Mouse (Mus musculus) lung, embryonic 14.5 days (tissue): ENCODE measurements at regions not wholly inside any gene's neighbourhood (a gene's known extent, or its start where the extent isn't known, plus 50 kb on each side); places are given as distances from the start of the nearest gene placed in this dataset.

Experiments
- ATAC-seq: fragments of 200-750 bp; cut with Nextera tagmentation; 2 replicates; pipeline ENCODE4 v1.8.0; 2017; ENCODE audit warnings: mild to moderate bottlenecking, moderate TSS enrichment, moderate library complexity; ENCODE audit not compliant: insufficient read depth
- DNase-seq: peaks from one replicate; pipeline ENCODE4 v3.0.0-alpha.2; 2015
- H3K27ac ChIP-seq: fragments of 300-500 bp; sonication (generic); 2 replicates; pipeline ENCODE4 v1.5.1; 2014; ENCODE audit warnings: low read depth, mild to moderate bottlenecking, moderate library complexity
- H3K27me3 ChIP-seq: fragments of 300-500 bp; sonication (generic); 2 replicates; pipeline ENCODE4 v1.6.1; 2014; ENCODE audit warnings: low read length, control low read depth; ENCODE audit not compliant: insufficient read depth
- H3K36me3 ChIP-seq: fragments of 300-500 bp; sonication (generic); 2 replicates; pipeline ENCODE4 v1.6.1; 2014; ENCODE audit warnings: control low read depth; ENCODE audit not compliant: insufficient read depth
- H3K4me1 ChIP-seq: fragments of 300-500 bp; sonication (generic); 2 replicates; pipeline ENCODE4 v1.6.1; 2014; ENCODE audit warnings: antibody characterized with exemption, control low read depth; ENCODE audit not compliant: insufficient read depth
- H3K4me2 ChIP-seq: fragments of 300-500 bp; sonication (generic); 2 replicates; pipeline ENCODE4 v1.6.1; 2014; ENCODE audit warnings: mild to moderate bottlenecking
- H3K4me3 ChIP-seq: fragments of 300-500 bp; sonication (generic); 2 replicates; pipeline ENCODE4 v1.5.1; 2014; ENCODE audit warnings: low read depth, low read length
- H3K9ac ChIP-seq: fragments of 300-500 bp; sonication (generic); 2 replicates; pipeline ENCODE4 v1.6.1; 2014
- H3K9me3 ChIP-seq: fragments of 300-500 bp; sonication (generic); 2 replicates; pipeline ENCODE4 v1.6.1; 2016; ENCODE audit warnings: low read depth, low read length, control low read depth
- CTCF ChIP-seq: IDR thresholded peaks from 2 replicates; pipeline ENCODE4 v1.5.1; 2016; ENCODE audit warnings: antibody characterized with exemption, low read depth
- WGBS: fragments of 180-500 bp; shearing (Covaris S2); extraction: QIAGEN DNeasy Blood & Tissue Kit; methylation state at CpG from one replicate; pipeline ENCODE4 v1.1.7; 2014; 5-methylcytosine and 5-hydroxymethylcytosine counted together

GRCm38 (mm10) chr10:25857954-25858616 lies 220.0 kb upstream of the Gm9767 start:
- H3K27ac ChIP-seq = no peak overlapping the region
- no peak for ATAC-seq
- H3K4me1 ChIP-seq = no peaks in the 10 kb centered on the region
- no peaks in the 10 kb centered on the region for H3K27me3 ChIP-seq
- no peak for TF ChIP-seq CTCF
- no peaks in the 10 kb centered on the region for H3K9me3 ChIP-seq
- WGBS = 61% methylated on average over 10 of the region's 10 CpGs
- DNase-seq = no peak
- no peaks in the 10 kb centered on the region for H3K36me3 ChIP-seq
- H3K9ac ChIP-seq = no peak overlapping the region
- H3K4me2 ChIP-seq = no peak overlapping the region
- no peak overlapping the region for H3K4me3 ChIP-seq

DNA sequence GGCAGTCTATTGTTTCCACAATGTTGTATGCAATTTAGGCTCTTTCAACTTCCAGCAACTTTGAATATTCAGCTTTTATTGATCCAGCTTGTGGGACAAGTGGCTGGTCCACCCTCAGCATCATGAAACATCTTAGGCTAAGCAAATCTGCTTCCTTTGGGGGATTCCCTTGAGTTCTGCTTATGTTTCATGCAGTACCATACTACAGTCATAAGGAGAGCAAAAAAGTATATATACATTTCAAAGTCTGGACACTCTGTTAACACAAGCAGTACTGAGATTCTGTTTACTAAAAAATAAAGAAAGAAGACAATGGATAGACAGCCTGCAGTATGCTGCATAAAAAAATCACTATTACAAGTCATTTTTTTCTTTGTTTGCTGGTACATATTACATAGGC lies 233.7 kb upstream of the Gm9767 start:
- Histone ChIP-seq H3K9ac (no peak overlapping the region), H3K4me2 (no peak overlapping the region), H3K27me3 (no peaks in the 10 kb centered on the region), H3K4me1 (no peaks in the 10 kb centered on the region), H3K9me3 (no peaks in the 10 kb centered on the region), H3K27ac (no peak overlapping the region), H3K36me3 (no peaks in the 10 kb centered on the region), H3K4me3 (no peak overlapping the region)
- ATAC-seq (no peak), DNase-seq (no peak)
- TF ChIP-seq CTCF = no peak

GRCm38 (mm10) chr10:25829275-25829674 lies 248.8 kb upstream of the Gm9767 start:
- H3K9me3 ChIP-seq = no peaks in the 10 kb centered on the region
- no peaks in the 10 kb centered on the region for H3K4me1 ChIP-seq
- no peak for TF ChIP-seq CTCF
- ATAC-seq (no peak), DNase-seq (no peak)
- no peak overlapping the region for H3K4me3 ChIP-seq
- WGBS = 69% methylated on average over 2 of the region's 2 CpGs
- H3K36me3 ChIP-seq = no peaks in the 10 kb centered on the region
- no peaks in the 10 kb centered on the region for H3K27me3 ChIP-seq
- no peak overlapping the region for H3K4me2 ChIP-seq
- no peak overlapping the region for H3K9ac ChIP-seq
- no peak overlapping the region for H3K27ac ChIP-seq

DNA sequence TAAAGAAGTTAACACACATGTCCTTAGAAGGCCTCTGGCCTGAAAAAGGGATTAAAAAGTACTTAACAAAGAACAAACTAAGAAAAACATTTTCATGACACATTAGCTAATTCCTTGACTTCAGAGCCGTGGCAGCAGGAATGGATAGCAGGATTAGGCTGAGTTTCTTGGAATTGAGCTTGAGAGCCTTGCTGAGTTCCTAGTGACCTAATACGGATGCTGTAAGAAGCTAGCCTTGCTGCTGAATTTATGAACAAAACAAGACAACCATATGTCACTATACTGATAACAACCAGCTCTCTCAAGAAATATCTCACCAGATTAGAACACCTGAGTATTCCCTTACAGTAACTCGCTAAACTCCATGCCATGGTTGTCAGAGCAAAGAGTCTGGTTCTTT lies 268.2 kb upstream of the Smlr1 start:
- DNase-seq = no peak
- Histone ChIP-seq H3K4me1 (no peaks in the 10 kb centered on the region), H3K27ac (no peak overlapping the region), H3K4me3 (no peak overlapping the region), H3K9ac (no peak overlapping the region), H3K36me3 (no peaks in the 10 kb centered on the region), H3K9me3 (no peaks in the 10 kb centered on the region), H3K27me3 (no peaks in the 10 kb centered on the region), H3K4me2 (no peak overlapping the region)
- TF ChIP-seq CTCF = no peak
- WGBS = 65% methylated on average over 3 of the region's 3 CpGs
- no peak for ATAC-seq

- no peaks in the 10 kb centered on the region for H3K36me3 ChIP-seq
- ATAC-seq (no peak), DNase-seq (no peak)
- no peaks in the 10 kb centered on the region for H3K4me1 ChIP-seq
- 42% methylated on average over 2 of the region's 2 CpGs for WGBS
- no peak overlapping the region for H3K4me2 ChIP-seq
- no peak overlapping the region for H3K27ac ChIP-seq
- no peaks in the 10 kb centered on the region for H3K27me3 ChIP-seq
- TF ChIP-seq CTCF = no peak
- no peak overlapping the region for H3K4me3 ChIP-seq
- H3K9me3 ChIP-seq = no peaks in the 10 kb centered on the region
- H3K9ac ChIP-seq = no peak overlapping the region
Measured at GRCm38 (mm10) chr10:25801499-25801898, 265.4 kb upstream of the Smlr1 start.

DNA sequence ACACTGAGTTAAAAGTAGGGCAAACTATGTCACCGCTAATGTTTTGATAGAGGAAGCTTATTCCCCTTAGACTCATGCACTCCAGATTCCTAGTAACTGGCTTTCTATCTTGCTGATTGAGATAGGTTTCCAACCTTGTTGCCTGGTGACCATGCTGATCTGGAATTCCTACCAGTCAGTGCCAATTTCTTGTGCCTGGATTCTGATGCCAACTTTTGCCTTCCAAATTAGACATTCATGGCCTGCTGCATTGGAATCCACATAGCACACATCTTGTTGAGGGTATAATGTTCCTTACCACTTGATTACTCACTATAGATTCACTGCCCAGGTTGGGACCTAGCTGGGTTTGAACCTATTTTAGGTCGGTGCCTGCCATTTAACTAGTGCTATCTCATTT lies 262.8 kb upstream of the Smlr1 start:
- H3K4me3 ChIP-seq = no peak overlapping the region
- H3K4me1 ChIP-seq = no peaks in the 10 kb centered on the region
- H3K4me2 ChIP-seq = no peak overlapping the region
- H3K9me3 ChIP-seq = no peaks in the 10 kb centered on the region
- H3K9ac ChIP-seq = no peak overlapping the region
- no peaks in the 10 kb centered on the region for H3K27me3 ChIP-seq
- DNase-seq (no peak), ATAC-seq (no peak)
- 95% methylated on average over 2 of the region's 2 CpGs for WGBS
- H3K36me3 ChIP-seq = no peaks in the 10 kb centered on the region
- TF ChIP-seq CTCF = no peak
- H3K27ac ChIP-seq = no peak overlapping the region

- Histone ChIP-seq H3K27me3 (no peaks in the 10 kb centered on the region), H3K4me3 (no peak overlapping the region), H3K9me3 (no peaks in the 10 kb centered on the region), H3K27ac (no peak overlapping the region), H3K9ac (no peak overlapping the region), H3K4me1 (no peaks in the 10 kb centered on the region), H3K4me2 (no peak overlapping the region), H3K36me3 (no peaks in the 10 kb centered on the region)
- no peak for ATAC-seq
- peak; percentile 17 for DNase-seq
- WGBS = 59% methylated on average over 3 of the region's 3 CpGs
- no peak for TF ChIP-seq CTCF
Measured at GRCm38 (mm10) chr10:25790363-25790821, 254.3 kb upstream of the Smlr1 start.

GRCm38 (mm10) chr10:25788660-25789059 lies 252.6 kb upstream of the Smlr1 start:
- Histone ChIP-seq H3K4me3 (no peak overlapping the region), H3K4me2 (no peak overlapping the region), H3K27me3 (no peaks in the 10 kb centered on the region), H3K9ac (no peak overlapping the region), H3K27ac (no peak overlapping the region), H3K9me3 (no peaks in the 10 kb centered on the region), H3K36me3 (no peaks in the 10 kb centered on the region), H3K4me1 (no peaks in the 10 kb centered on the region)
- ATAC-seq (no peak), DNase-seq (no peak)
- TF ChIP-seq CTCF = no peak
- WGBS = 48% methylated on average over 6 of the region's 6 CpGs
